Mouse (Mus musculus): ENCODE data around the gene Slc20a1.

DNA sequence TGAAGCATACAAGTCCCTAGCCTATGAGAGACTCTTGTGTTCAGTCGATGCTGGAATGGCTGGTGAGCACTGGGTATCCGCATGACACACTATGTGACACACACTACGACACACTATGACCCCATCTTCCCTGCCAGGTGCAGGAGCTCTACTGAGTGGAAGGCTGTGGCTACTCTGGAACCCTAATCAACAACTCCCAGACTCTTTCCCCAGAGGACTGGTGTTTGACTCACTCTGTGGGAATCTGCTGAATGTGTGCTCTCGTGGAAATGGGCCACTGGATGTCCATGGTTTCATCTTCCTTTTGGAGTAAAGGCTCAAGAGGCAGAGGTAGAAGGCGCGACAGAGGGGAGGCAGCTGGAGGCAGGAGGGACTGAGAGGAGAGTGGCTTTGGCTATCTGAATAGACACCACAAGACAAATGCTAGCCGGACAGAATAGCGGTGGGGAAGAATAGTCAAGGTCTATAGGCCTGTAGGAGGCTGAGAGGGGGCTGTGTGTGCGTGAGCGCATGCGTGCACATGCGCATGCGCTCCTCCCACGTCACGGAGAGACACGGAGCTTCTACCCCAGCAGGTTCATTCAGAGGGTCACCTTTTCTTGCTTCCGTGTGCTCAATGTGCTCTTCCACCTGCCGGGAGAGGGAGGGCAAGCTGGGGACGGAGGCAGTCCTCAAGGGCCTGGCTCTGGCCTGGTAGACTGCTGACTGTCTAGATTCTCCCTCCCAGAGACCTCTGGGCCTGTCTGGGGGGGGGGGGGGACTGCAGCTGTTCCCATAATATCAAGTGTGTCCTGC lies 54.5 kb downstream of the Slc20a1 start:
- TF ChIP-seq CTCF (IDR thresholded peaks at IDR 0.05; ENCODE audit: low read depth): no peak
- no peak for TF ChIP-seq EP300 (optimal IDR thresholded peaks at IDR 0.05)
